Mouse (Mus musculus) kidney, postnatal 0 days (tissue): Measurements from ENCODE around the gene Ptcd1. TPM values are rescaled to one million over a fixed set of nuclear protein-coding genes. Genes with fewer than 3 reads are reported as not detected.

Experiments used
- ATAC-seq: fragments of 200-750 bp; cut with Nextera tagmentation; replicated peaks from 2 replicates; pipeline ENCODE4 v1.8.0; 2017; ENCODE audit warnings: low read depth, moderate number of reproducible peaks, moderate TSS enrichment, moderate library complexity; ENCODE audit not compliant: low FRiP score
- DNase-seq: peaks from one replicate; pipeline ENCODE4 v3.0.0-alpha.2; 2016; ENCODE audit warnings: low spot score
- H3K27ac ChIP-seq: fragments of 300-500 bp; sonication (generic); 2 replicates; pipeline ENCODE4 v1.5.1; 2014; ENCODE audit warnings: mild to moderate bottlenecking
- H3K27me3 ChIP-seq: fragments of 300-500 bp; sonication (generic); 2 replicates; pipeline ENCODE4 v1.6.1; 2014; ENCODE audit warnings: low read length, mixed read lengths; ENCODE audit not compliant: insufficient read depth
- H3K36me3 ChIP-seq: fragments of 300-500 bp; sonication (generic); 2 replicates; pipeline ENCODE4 v1.6.1; 2014; ENCODE audit warnings: low read length, mixed read lengths; ENCODE audit not compliant: insufficient read depth
- H3K4me1 ChIP-seq: fragments of 300-500 bp; sonication (generic); replicated peaks from 2 replicates; pipeline ENCODE4 v1.6.1; 2014; ENCODE audit warnings: antibody characterized with exemption, low read length, mixed read lengths; ENCODE audit not compliant: insufficient read depth
- H3K4me2 ChIP-seq: fragments of 300-500 bp; sonication (generic); 2 replicates; pipeline ENCODE4 v1.6.1; 2014; ENCODE audit warnings: mild to moderate bottlenecking, low read length, moderate library complexity, mixed read lengths
- H3K4me3 ChIP-seq: fragments of 300-500 bp; sonication (generic); replicated peaks from 2 replicates; pipeline ENCODE4 v1.5.1; 2014; ENCODE audit warnings: low read depth, low read length
- H3K9ac ChIP-seq: fragments of 300-500 bp; sonication (generic); 2 replicates; pipeline ENCODE4 v1.6.1; 2014; ENCODE audit warnings: low read depth, low read length
- H3K9me3 ChIP-seq: fragments of 300-500 bp; sonication (generic); replicated peaks from 2 replicates; pipeline ENCODE4 v1.6.1; 2016; ENCODE audit warnings: low read length, inconsistent platforms, mixed read lengths
- CTCF ChIP-seq: IDR thresholded peaks from 2 replicates; pipeline ENCODE4 v1.5.1; 2016; ENCODE audit warnings: antibody characterized with exemption, low read depth, mild to moderate bottlenecking, moderate library complexity
- WGBS: fragments of 180-500 bp; shearing (Covaris S2); extraction: QIAGEN DNeasy Blood & Tissue Kit; methylation state at CpG from one replicate; pipeline ENCODE4 v1.1.7; 2014; 5-methylcytosine and 5-hydroxymethylcytosine counted together
- polyA plus RNA-seq: library from polyadenylated mRNA; unstranded; fragments of >200 nt; fragmentation: Nextera tagmentation; extraction: Ambion mirVana; gene quantifications from 2 replicates; pipeline ENCODE4 v1.2.1, GENCODE M21; 2015

The Ptcd1 gene
- polyA plus RNA-seq, 1 experiment from 2014 or later, result 15.2 TPM

GRCm38 (mm10) chr5:145114071-145114605 is 52.8 kb downstream of the Ptcd1 start, which contains the start of gene Arpc1b:
TSS of gene Arpc1b (plus strand) at chr5:145114215.
- DNase-seq (peak; percentile 87), ATAC-seq (peak; percentile 82)
- H3K9ac ChIP-seq, result peak within 1 kb of the TSS; percentile 83
- 1% methylated on average over 46 of the region's 53 CpGs for WGBS
- H3K27me3 ChIP-seq, result no peaks in the 10 kb centered on the region
- no peaks in the 10 kb centered on the region; the same call in 1 of the 2 replicates for H3K4me1 ChIP-seq
- H3K27ac ChIP-seq, result peak within 1 kb of the TSS; percentile 77
- peak within 1 kb of the TSS; percentile 88 for H3K4me2 ChIP-seq
- peak within 1 kb of the TSS; percentile 79 for H3K4me3 ChIP-seq
- no peak for TF ChIP-seq CTCF
- no peaks in the 10 kb centered on the region for H3K9me3 ChIP-seq
- H3K36me3 ChIP-seq, result peaks cover 14% of the 10 kb centered on the region

GRCm38 (mm10) chr5:145113416-145113815 is 53.5 kb downstream of the Ptcd1 start:
- peak overlapping the region; percentile 79; the same call in 1 of the 2 replicates for H3K4me3 ChIP-seq
- ATAC-seq (peak; percentile 4; the same call in 1 of the 2 replicates), DNase-seq (no peak)
- peak overlapping the region; percentile 88 for H3K4me2 ChIP-seq
- H3K27ac ChIP-seq, result no peak overlapping the region
- no peaks in the 10 kb centered on the region for H3K9me3 ChIP-seq
- H3K27me3 ChIP-seq, result no peaks in the 10 kb centered on the region
- H3K36me3 ChIP-seq, result peaks cover 20% of the 10 kb centered on the region
- 20% methylated on average over 2 of the region's 2 CpGs for WGBS
- peak overlapping the region; percentile 83; the same call in 1 of the 2 replicates for H3K9ac ChIP-seq
- no peaks in the 10 kb centered on the region; the same call in 1 of the 2 replicates for H3K4me1 ChIP-seq
- no peak for TF ChIP-seq CTCF

GRCm38 (mm10) chr5:145112566-145112965 is 54.3 kb downstream of the Ptcd1 start:
- WGBS, result 73% methylated on average over 8 of the region's 8 CpGs

GRCm38 (mm10) chr5:145110401-145110800 is 56.5 kb downstream of the Ptcd1 start:
- peaks cover 47% of the 10 kb centered on the region for H3K36me3 ChIP-seq
- H3K4me2 ChIP-seq, result no peak overlapping the region
- no peak overlapping the region for H3K4me3 ChIP-seq
- H3K9me3 ChIP-seq, result no peaks in the 10 kb centered on the region
- H3K4me1 ChIP-seq, result no peaks in the 10 kb centered on the region
- TF ChIP-seq CTCF, result no peak
- no peak overlapping the region for H3K9ac ChIP-seq
- no peaks in the 10 kb centered on the region for H3K27me3 ChIP-seq
- no peak for ATAC-seq
- DNase-seq, result no peak
- no peak overlapping the region for H3K27ac ChIP-seq
- WGBS, result 89% methylated on average over 6 of the region's 6 CpGs

More at GRCm38 (mm10) chr5:145112566-145112965, 54.3 kb downstream of the Ptcd1 start:
- DNase-seq, result no peak
- no peak overlapping the region for H3K4me3 ChIP-seq
- H3K4me1 ChIP-seq, result no peaks in the 10 kb centered on the region; the same call in 1 of the 2 replicates
- no peaks in the 10 kb centered on the region for H3K27me3 ChIP-seq
- H3K4me2 ChIP-seq, result no peak overlapping the region
- no peak for ATAC-seq
- H3K36me3 ChIP-seq, result peaks cover 29% of the 10 kb centered on the region
- no peak overlapping the region for H3K27ac ChIP-seq
- no peak for TF ChIP-seq CTCF
- no peak overlapping the region for H3K9ac ChIP-seq
- H3K9me3 ChIP-seq, result no peaks in the 10 kb centered on the region

GRCm38 (mm10) chr5:145105694-145106275 is 61.1 kb downstream of the Ptcd1 start:
- no peak for DNase-seq
- TF ChIP-seq CTCF, result no peak
- WGBS, result 85% methylated on average over 9 of the region's 9 CpGs
- Histone ChIP-seq H3K36me3 (peaks cover 66% of the 10 kb centered on the region), H3K4me3 (no peak overlapping the region), H3K9ac (no peak overlapping the region), H3K4me1 (no peaks in the 10 kb centered on the region), H3K9me3 (no peaks in the 10 kb centered on the region), H3K4me2 (no peak overlapping the region), H3K27ac (no peak overlapping the region), H3K27me3 (no peaks in the 10 kb centered on the region)
- no peak for ATAC-seq

- no peaks in the 10 kb centered on the region for H3K27me3 ChIP-seq
- TF ChIP-seq CTCF, result no peak
- no peak overlapping the region for H3K4me3 ChIP-seq
- no peaks in the 10 kb centered on the region for H3K9me3 ChIP-seq
- no peak overlapping the region for H3K4me2 ChIP-seq
- no peak overlapping the region for H3K9ac ChIP-seq
- H3K27ac ChIP-seq, result no peak overlapping the region
- H3K36me3 ChIP-seq, result peaks cover 65% of the 10 kb centered on the region
- WGBS, result 90% methylated on average over 9 of the region's 9 CpGs
- no peaks in the 10 kb centered on the region for H3K4me1 ChIP-seq
- ATAC-seq, result no peak
- no peak for DNase-seq
Observed at GRCm38 (mm10) chr5:145104328-145104727, 62.6 kb downstream of the Ptcd1 start.
